7 mouse cellular contexts compared by ENCODE assay signal in the genomic region with DNA sequence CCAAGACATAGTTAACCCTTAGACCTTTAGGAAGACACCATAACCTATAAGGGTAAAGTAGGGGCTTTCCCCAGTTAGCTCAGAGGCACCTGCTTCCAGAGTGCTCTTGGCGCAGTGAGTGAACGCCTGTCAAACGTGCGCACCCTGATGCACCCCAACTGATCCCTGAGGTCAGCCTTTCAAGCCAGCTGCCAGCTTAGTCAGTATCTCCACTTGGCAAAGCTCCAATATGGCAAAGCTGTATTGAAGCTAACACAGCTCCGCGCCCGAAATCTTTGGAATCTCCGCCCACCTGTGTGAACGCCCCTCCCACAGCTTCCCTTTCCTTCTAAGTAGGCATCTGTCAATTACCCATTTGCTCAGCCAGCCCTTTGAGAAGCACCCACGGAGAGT. TPM values are rescaled to one million over a fixed set of nuclear protein-coding genes. Genes with fewer than 3 reads are reported as not detected.
A peak's percentile ranks its signal among the peaks of the same experiment; 100 is the strongest.
DNase-seq lines count a peak whose midpoint lies in the region; ATAC-seq and TF ChIP-seq lines count a peak whose summit lies in the region.

No protein-coding gene starts in this region.

- H3K36me3 ChIP-seq in embryonic facial prominence, embryonic 15.5 days: no peaks in the 10 kb centered on the region

- peaks cover 12% of the 10 kb centered on the region; the same call in 1 of the 2 replicates for H3K4me1 ChIP-seq in embryonic facial prominence, embryonic 15.5 days
- H3K4me1 ChIP-seq in cerebellum, adult 2 months (ENCODE audit: control insufficient read depth, insufficient read depth, low read length): 0 out of 2 replicates have a peak, but pooled peaks cover 4% of the 10 kb centered on the region

- peak; percentile 61; the same call in 1 of the 2 replicates for ATAC-seq in embryonic facial prominence, embryonic 15.5 days (ENCODE audit: insufficient number of reproducible peaks, low FRiP score, low TSS enrichment, low read depth)

- H3K9me3 ChIP-seq in embryonic facial prominence, embryonic 15.5 days (replicated peaks): no peaks in the 10 kb centered on the region

- TF ChIP-seq CTCF in cerebellum, adult 2 months (IDR thresholded peaks at IDR 0.05; ENCODE audit: borderline replicate concordance, insufficient read depth, low read depth, low read length): no peak

- no peaks in the 10 kb centered on the region for H3K27me3 ChIP-seq in embryonic facial prominence, embryonic 15.5 days
- no peaks in the 10 kb centered on the region for H3K27me3 ChIP-seq in cerebellum, adult 2 months (ENCODE audit: control insufficient read depth, insufficient read depth, low read length)

- peak; percentile 8 for DNase-seq in layer of hippocampus, adult 9-11 months
- DNase-seq in layer of hippocampus, adult 9-10 months (ENCODE audit: low spot score): no peak
- peak; percentile 11 for DNase-seq in Muller cell, postnatal 12 days (ENCODE audit: inconsistent ontology term)
- peak; percentile 11 for DNase-seq in naive thymus-derived CD4-positive, alpha-beta T cell, adult 2 months (ENCODE audit: low read depth)
- DNase-seq in cerebellum, adult 2 months: no peak
- no peak for DNase-seq in cerebellum, adult 9-10 months

- peak overlapping the region; percentile 30; the same call in 1 of the 2 replicates for H3K4me2 ChIP-seq in embryonic facial prominence, embryonic 15.5 days (replicated peaks)

- H3K27ac ChIP-seq in embryonic facial prominence, embryonic 15.5 days (replicated peaks): 0 out of 2 replicates have a peak overlapping the region, but pooled peaks have one; percentile 17
- H3K27ac ChIP-seq in cerebellum, adult 2 months (ENCODE audit: insufficient read depth, low read length): no peak overlapping the region

- no peak overlapping the region for H3K4me3 ChIP-seq in embryonic facial prominence, embryonic 15.5 days (replicated peaks)
- H3K4me3 ChIP-seq in cerebellum, adult 2 months (replicated peaks; ENCODE audit: insufficient read depth, low read depth, low read length): no peak overlapping the region

- H3K9ac ChIP-seq in embryonic facial prominence, embryonic 15.5 days: no peak overlapping the region

- TF ChIP-seq POLR2A in cerebellum, adult 2 months (IDR thresholded peaks at IDR 0.05; ENCODE audit: borderline replicate concordance, insufficient read depth, low read length): no peak

- WGBS in embryonic facial prominence, embryonic 15.5 days: 35% methylated on average over 10 of the region's 10 CpGs
- WGBS in cerebellum, adult 2 months: 9% methylated on average over 10 of the region's 10 CpGs

RNA-seq across cellular contexts. Expression of a gene that starts 36.2 kb away (rescaled TPM):
- polyA plus RNA-seq in embryonic facial prominence, embryonic 15.5 days (2015; fragmentation: Nextera tagmentation; extraction: Ambion mirVana): 13.5 and 15.2 TPM in 2 replicates
- polyA plus RNA-seq in cerebellum, adult 2 months (2012; rRNA removed): 28.0 and 31.7 TPM in 2 replicates

Comparison
In these comparisons a context has a peak if more than half of its experiments do, and no peak if none do; other contexts are left out.
1. DNase-seq: peak in layer of hippocampus, adult 9-11 months (single experiment), Muller cell, postnatal 12 days (single experiment) and naive thymus-derived CD4-positive, alpha-beta T cell, adult 2 months (single experiment); none in layer of hippocampus, adult 9-10 months (single experiment), cerebellum, adult 2 months (0 of 2) and cerebellum, adult 9-10 months (single experiment).